Mouse (Mus musculus) brain, embryonic 18.5 days (tissue): Measurements from ENCODE around the gene 4931414P19Rik.
"Not testable (repeated sequence)": the region's sequence is repeated elsewhere in the genome, so short reads cannot be mapped to it uniquely, and the experiment has no call there.

Experiments used
- DNase-seq: peaks from one replicate; pipeline ENCODE4 v3.0.0-alpha.2; 2012; ENCODE audit warnings: low read depth, low spot score

The 4931414P19Rik gene

GRCm38 (mm10) chr14:54628103-54628502 lies 22.3 kb upstream of the 4931414P19Rik start:
- no peak for DNase-seq

GRCm38 (mm10) chr14:54624976-54625375 lies 19.2 kb upstream of the 4931414P19Rik start:
- DNase-seq, result no peak

- no peak for DNase-seq
Observed at GRCm38 (mm10) chr14:54623334-54623733, 17.5 kb upstream of the 4931414P19Rik start.

- no peak for DNase-seq
Observed at GRCm38 (mm10) chr14:54621133-54621532, 15.3 kb upstream of the 4931414P19Rik start, which contains the start of gene Psmb11. Gene Psmb11, plus strand, starts transcription at chr14:54621433.

- peak; percentile 86 for DNase-seq
Observed at GRCm38 (mm10) chr14:54617897-54618365, 12.1 kb upstream of the 4931414P19Rik start, which contains the start of gene Psmb5. Gene Psmb5, minus strand, starts transcription at chr14:54618022.

- no peak for DNase-seq
Observed at GRCm38 (mm10) chr14:54617152-54617896, 11.5 kb upstream of the 4931414P19Rik start.

GRCm38 (mm10) chr14:54616226-54616825 lies 10.5 kb upstream of the 4931414P19Rik start:
- DNase-seq, result no peak

- DNase-seq, result not testable (repeated sequence)
Observed at GRCm38 (mm10) chr14:54614130-54614529, 8.3 kb upstream of the 4931414P19Rik start.

- no peak for DNase-seq
Observed at GRCm38 (mm10) chr14:54610648-54611047, 4.9 kb upstream of the 4931414P19Rik start.

- DNase-seq, result no peak
Observed at GRCm38 (mm10) chr14:54609962-54610361, 4.2 kb upstream of the 4931414P19Rik start.

- DNase-seq, result no peak
Observed at GRCm38 (mm10) chr14:54609245-54609644, 3.5 kb upstream of the 4931414P19Rik start.

GRCm38 (mm10) chr14:54607226-54607625 lies 1.4 kb upstream of the 4931414P19Rik start:
- no peak for DNase-seq

GRCm38 (mm10) chr14:54603686-54604085 lies 2.1 kb downstream of the 4931414P19Rik start:
- no peak for DNase-seq

GRCm38 (mm10) chr14:54603038-54603654 lies 2.6 kb downstream of the 4931414P19Rik start:
- peak; percentile 96 for DNase-seq

GRCm38 (mm10) chr14:54602613-54603012 lies 3.2 kb downstream of the 4931414P19Rik start:
- no peak for DNase-seq

GRCm38 (mm10) chr14:54601601-54602000 lies 4.2 kb downstream of the 4931414P19Rik start:
- DNase-seq, result no peak

- no peak for DNase-seq
Observed at GRCm38 (mm10) chr14:54597084-54597483, 8.7 kb downstream of the 4931414P19Rik start.

GRCm38 (mm10) chr14:54594631-54595414 lies 11.0 kb downstream of the 4931414P19Rik start:
- no peak for DNase-seq

- no peak for DNase-seq
Observed at GRCm38 (mm10) chr14:54594055-54594454, 11.7 kb downstream of the 4931414P19Rik start.

GRCm38 (mm10) chr14:54592319-54592934 lies 13.4 kb downstream of the 4931414P19Rik start:
- no peak for DNase-seq

- no peak for DNase-seq
Observed at GRCm38 (mm10) chr14:54591056-54591455, 14.7 kb downstream of the 4931414P19Rik start.
